ENCODE assay signal across 15 mouse cellular contexts in genomic region chr5:102100246-102101241, GRCm38 (mm10). TPM values are rescaled to one million over a fixed set of nuclear protein-coding genes. Genes with fewer than 3 reads are reported as not detected.
A peak's percentile ranks its signal among the peaks of the same experiment; 100 is the strongest.
DNase-seq lines count a peak whose midpoint lies in the region; ATAC-seq and TF ChIP-seq lines count a peak whose summit lies in the region.
"Had no signal": no experiment of that assay in that cellular context is flagged by ENCODE, and none has a peak within 500 bp of the region (broad histone marks: within the 10 kb centered on the region; RNA-seq: fewer than 3 reads in every experiment).

No protein-coding gene starts in this region.

- H3K27ac ChIP-seq in embryonic facial prominence, embryonic 12.5 days: 0 out of 2 replicates have a peak overlapping the region, but pooled peaks have one; percentile 12
- H3K27ac ChIP-seq in hindbrain, embryonic 14.5 days: peak overlapping the region; percentile 59
- H3K27ac ChIP-seq in midbrain, embryonic 15.5 days: peak overlapping the region; percentile 70
- H3K27ac ChIP-seq: liver, embryonic 15.5 days; macrophage had no signal

- DNase-seq in brain, embryonic 14.5 days (ENCODE audit: low read depth): peak; percentile 76
- DNase-seq in hindbrain, embryonic 14.5 days (ENCODE audit: low spot score): peak; percentile 49
- no peak for DNase-seq in adrenal gland, adult 8-10 months
- DNase-seq in cerebellum, adult 11-12 months: no peak
- DNase-seq in thymus, postnatal 25 days: no peak
- DNase-seq: adrenal gland, postnatal 36 days; gastrocnemius, postnatal 25 days; kidney, postnatal 10 days; right cerebral cortex, postnatal 4 days had no signal

- peaks cover 9% of the 10 kb centered on the region for H3K4me1 ChIP-seq in embryonic facial prominence, embryonic 12.5 days
- H3K4me1 ChIP-seq in hindbrain, embryonic 14.5 days (replicated peaks; ENCODE audit: control insufficient read depth, insufficient read depth, low read length): peaks cover 10% of the 10 kb centered on the region
- H3K4me1 ChIP-seq in midbrain, embryonic 15.5 days: peaks cover 19% of the 10 kb centered on the region
- H3K4me1 ChIP-seq: liver, embryonic 15.5 days had no signal

- no peak for TF ChIP-seq CTCF in brain, embryonic 14.5 days (IDR thresholded peaks at IDR 0.05; ENCODE audit: borderline replicate concordance, extremely low read depth, insufficient read depth, insufficient read length)

- H3K27me3 ChIP-seq in embryonic facial prominence, embryonic 12.5 days: no peaks in the 10 kb centered on the region
- H3K27me3 ChIP-seq in hindbrain, embryonic 14.5 days (ENCODE audit: control insufficient read depth, insufficient read depth, low read length): no peaks in the 10 kb centered on the region
- no peaks in the 10 kb centered on the region for H3K27me3 ChIP-seq in midbrain, embryonic 15.5 days (replicated peaks)
- H3K27me3 ChIP-seq: liver, embryonic 15.5 days had no signal

- no peaks in the 10 kb centered on the region for H3K36me3 ChIP-seq in embryonic facial prominence, embryonic 12.5 days
- no peaks in the 10 kb centered on the region for H3K36me3 ChIP-seq in hindbrain, embryonic 14.5 days (replicated peaks; ENCODE audit: control insufficient read depth, insufficient read depth)
- H3K36me3 ChIP-seq in midbrain, embryonic 15.5 days (replicated peaks): no peaks in the 10 kb centered on the region
- H3K36me3 ChIP-seq: liver, embryonic 15.5 days had no signal

- no peak for TF ChIP-seq POLR2A in brain, embryonic 14.5 days (IDR thresholded peaks at IDR 0.05; ENCODE audit: borderline replicate concordance, extremely low read depth, insufficient read depth, insufficient read length, poor library complexity, severe bottlenecking)

- peak overlapping the region; percentile 25 for H3K4me2 ChIP-seq in embryonic facial prominence, embryonic 12.5 days (replicated peaks)
- peak overlapping the region; percentile 19 for H3K4me2 ChIP-seq in hindbrain, embryonic 14.5 days (replicated peaks)
- H3K4me2 ChIP-seq in midbrain, embryonic 15.5 days: peak overlapping the region; percentile 40
- H3K4me2 ChIP-seq: liver, embryonic 15.5 days had no signal

- no peaks in the 10 kb centered on the region for H3K9me3 ChIP-seq in embryonic facial prominence, embryonic 12.5 days
- no peaks in the 10 kb centered on the region for H3K9me3 ChIP-seq in hindbrain, embryonic 14.5 days (ENCODE audit: control insufficient read depth, low read length)
- no peaks in the 10 kb centered on the region for H3K9me3 ChIP-seq in midbrain, embryonic 15.5 days
- H3K9me3 ChIP-seq: liver, embryonic 15.5 days had no signal

- 39% methylated on average over 21 of the region's 21 CpGs for WGBS in embryonic facial prominence, embryonic 12.5 days
- WGBS in hindbrain, embryonic 14.5 days: 41% methylated on average over 21 of the region's 21 CpGs
- WGBS in midbrain, embryonic 15.5 days: 16% methylated on average over 21 of the region's 21 CpGs

- H3K9ac ChIP-seq in embryonic facial prominence, embryonic 12.5 days: peak overlapping the region; percentile 5; the same call in 1 of the 2 replicates
- H3K9ac ChIP-seq in hindbrain, embryonic 14.5 days: no peak overlapping the region
- H3K9ac ChIP-seq in midbrain, embryonic 15.5 days: no peak overlapping the region
- H3K9ac ChIP-seq: liver, embryonic 15.5 days had no signal

- no peak overlapping the region for H3K4me3 ChIP-seq in embryonic facial prominence, embryonic 12.5 days
- no peak overlapping the region for H3K4me3 ChIP-seq in hindbrain, embryonic 14.5 days (replicated peaks; ENCODE audit: low read length)
- peak overlapping the region; percentile 10; the same call in 1 of the 2 replicates for H3K4me3 ChIP-seq in midbrain, embryonic 15.5 days
- H3K4me3 ChIP-seq: liver, embryonic 15.5 days; myocyte had no signal

- ATAC-seq in embryonic facial prominence, embryonic 12.5 days (ENCODE audit: insufficient number of reproducible peaks, insufficient read depth, low FRiP score, low TSS enrichment): no peak
- ATAC-seq in hindbrain, embryonic 14.5 days (ENCODE audit: low FRiP score): 0 out of 2 replicates have a peak, but pooled peaks have one; percentile 53
- peak; percentile 84 for ATAC-seq in midbrain, embryonic 15.5 days (replicated peaks)
- ATAC-seq in megakaryocyte-erythroid progenitor cell, adult 5-6 weeks (replicated peaks; ENCODE audit: low FRiP score, low TSS enrichment, poor library complexity, severe bottlenecking): no peak

RNA-seq across cellular contexts. Expression of gene Wdfy3, which starts 30.8 kb away (rescaled TPM):
- polyA plus RNA-seq in brain, embryonic 14.5 days (2012; rRNA removed): 50.8 and 68.1 TPM in 2 replicates
- 26.1 and 27.0 TPM in 2 replicates for polyA plus RNA-seq in embryonic facial prominence, embryonic 12.5 days (2016; fragmentation: Nextera tagmentation; extraction: Ambion mirVana)
- polyA plus RNA-seq in hindbrain, embryonic 14.5 days (2014; fragmentation: Nextera tagmentation; extraction: Ambion mirVana): 35.3 and 36.2 TPM in 2 replicates
- 32.0 and 33.5 TPM in 2 replicates for polyA plus RNA-seq in midbrain, embryonic 15.5 days (2015; fragmentation: Nextera tagmentation; extraction: Ambion mirVana)
- 10 to 100 TPM; 41.6 to 70.2 (median 56.0) TPM for total RNA-seq in adrenal gland, adult 8-10 months (2022)
- 19.4 and 24.2 TPM in 2 replicates for total RNA-seq in megakaryocyte-erythroid progenitor cell, adult 5-6 weeks (2014; fragmentation: Nextera tagmentation)
- 8.4 and 10.6 TPM in 2 replicates for total RNA-seq in megakaryocyte-erythroid progenitor cell, adult 5-6 weeks (2017)

Comparison
In these comparisons a context has a peak if more than half of its experiments do, and no peak if none do; other contexts are left out.
1. DNase-seq: peak in brain, embryonic 14.5 days (single experiment) and hindbrain, embryonic 14.5 days (single experiment); none in adrenal gland, adult 8-10 months (single experiment), cerebellum, adult 11-12 months (single experiment) and thymus, postnatal 25 days (single experiment).
2. ATAC-seq: peak in hindbrain, embryonic 14.5 days (single experiment) and midbrain, embryonic 15.5 days (single experiment); none in embryonic facial prominence, embryonic 12.5 days (single experiment) and megakaryocyte-erythroid progenitor cell, adult 5-6 weeks (single experiment).
3. H3K27ac ChIP-seq: peak in every context shown above with its lines; median percentile 70 in midbrain, embryonic 15.5 days; 59 in hindbrain, embryonic 14.5 days; 12 in embryonic facial prominence, embryonic 12.5 days.
4. Peak in every context shown above with its lines, with median percentiles within 50 percentile points of each other: H3K4me2 ChIP-seq.